Mouse (Mus musculus): ENCODE results near the gene Zyx.

- TF ChIP-seq GATA1 (IDR thresholded peaks at IDR 0.05; ENCODE audit: borderline replicate concordance, low read length) = no peak
- no peak for TF ChIP-seq FLI1 (IDR thresholded peaks at IDR 0.05; ENCODE audit: low read length)
Observed at GRCm38 (mm10) chr6:42398998-42399397, 49.6 kb downstream of the Zyx start.

Data from megakaryocyte, embryonic 14.5 days (primary cell).